Mouse (Mus musculus) embryonic facial prominence, embryonic 12.5 days (tissue): ENCODE data around the gene Prtg. TPM values are rescaled to one million over a fixed set of nuclear protein-coding genes. Genes with fewer than 3 reads are reported as not detected.

Source experiments
- ATAC-seq: fragments of 200-750 bp; cut with Nextera tagmentation; 2 replicates; pipeline ENCODE4 v1.8.0; 2017; ENCODE audit not compliant: insufficient number of reproducible peaks, insufficient read depth, low FRiP score, low TSS enrichment
- H3K27ac ChIP-seq: fragments of 300-500 bp; sonication (generic); 2 replicates; pipeline ENCODE4 v1.5.1; 2016; ENCODE audit warnings: mild to moderate bottlenecking
- H3K27me3 ChIP-seq: fragments of 300-500 bp; sonication (generic); 2 replicates; pipeline ENCODE4 v1.6.1; 2016; ENCODE audit warnings: mild to moderate bottlenecking, moderate library complexity
- H3K36me3 ChIP-seq: fragments of 300-500 bp; sonication (generic); 2 replicates; pipeline ENCODE4 v1.6.1; 2016; ENCODE audit warnings: mild to moderate bottlenecking
- H3K4me1 ChIP-seq: fragments of 300-500 bp; sonication (generic); 2 replicates; pipeline ENCODE4 v1.6.1; 2016
- H3K4me2 ChIP-seq: fragments of 300-500 bp; sonication (generic); replicated peaks from 2 replicates; pipeline ENCODE4 v1.6.1; 2016; ENCODE audit warnings: mild to moderate bottlenecking, moderate library complexity
- H3K4me3 ChIP-seq: fragments of 300-500 bp; sonication (generic); 2 replicates; pipeline ENCODE4 v1.5.1; 2016; ENCODE audit warnings: mild to moderate bottlenecking
- H3K9ac ChIP-seq: fragments of 300-500 bp; sonication (generic); 2 replicates; pipeline ENCODE4 v1.6.1; 2016; ENCODE audit warnings: mild to moderate bottlenecking, moderate library complexity
- H3K9me3 ChIP-seq: fragments of 300-500 bp; sonication (generic); 2 replicates; pipeline ENCODE4 v1.6.1; 2016; ENCODE audit warnings: mild to moderate bottlenecking, moderate library complexity
- WGBS: fragments of 180-500 bp; shearing (Covaris S2); methylation state at CpG from one replicate; pipeline ENCODE4 v1.1.7; 2016; 5-methylcytosine and 5-hydroxymethylcytosine counted together
- polyA plus RNA-seq: library from polyadenylated mRNA; unstranded; fragments of >200 nt; fragmentation: Nextera tagmentation; extraction: Ambion mirVana; gene quantifications from 2 replicates; pipeline ENCODE4 v1.2.1, GENCODE M21; 2016

The Prtg gene
- polyA plus RNA-seq, 1 experiment from 2014 or later, result 2.1 TPM

DNA sequence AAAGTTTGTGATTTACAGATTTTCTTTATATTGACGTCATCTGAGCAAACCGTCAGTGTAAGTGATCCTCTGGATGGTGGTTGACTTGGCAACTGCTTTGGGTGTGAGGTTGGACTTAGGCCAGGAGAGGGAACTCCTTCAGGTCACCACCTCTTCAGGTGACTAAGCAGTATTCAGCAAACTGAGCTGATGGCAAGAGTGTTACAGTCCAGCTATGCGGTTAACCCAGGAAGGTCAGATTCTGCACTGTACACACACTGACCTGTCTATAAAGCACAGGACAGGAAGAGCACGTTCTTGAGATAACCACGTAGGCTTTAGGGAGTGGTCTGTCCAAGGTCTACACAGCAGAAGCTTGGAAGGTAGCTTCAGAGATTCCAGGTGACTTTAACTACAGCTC lies 3.9 kb downstream of the Prtg start:
- 72% methylated on average over 5 of the region's 5 CpGs for WGBS
- H3K4me3 ChIP-seq, result no peak overlapping the region
- peaks cover 5% of the 10 kb centered on the region; the same call in 1 of the 2 replicates for H3K27me3 ChIP-seq
- no peak overlapping the region for H3K27ac ChIP-seq
- H3K4me2 ChIP-seq, result no peak overlapping the region
- ATAC-seq, result no peak
- peaks cover 53% of the 10 kb centered on the region for H3K4me1 ChIP-seq
- no peak overlapping the region for H3K9ac ChIP-seq
- no peaks in the 10 kb centered on the region for H3K36me3 ChIP-seq
- H3K9me3 ChIP-seq, result no peaks in the 10 kb centered on the region

DNA sequence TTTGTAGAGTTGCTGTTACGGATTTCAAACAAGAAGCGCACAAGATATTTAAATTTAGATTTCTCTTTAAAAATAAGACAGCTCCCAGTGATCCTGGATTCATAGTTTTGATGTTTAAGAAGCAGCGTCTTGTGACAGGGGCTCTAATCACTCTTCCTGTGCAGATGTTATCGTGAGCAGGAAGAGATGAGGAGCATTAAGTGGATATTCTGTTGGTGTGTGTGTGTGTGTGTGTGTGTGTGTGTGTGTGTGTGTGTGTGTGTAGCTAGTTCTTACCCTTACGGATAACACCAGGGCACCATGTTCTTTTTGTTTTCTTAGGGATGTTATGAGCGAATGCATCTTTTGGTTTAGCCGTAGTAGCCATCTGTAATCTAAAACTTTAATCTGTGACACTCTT lies 5.4 kb downstream of the Prtg start:
- no peak overlapping the region for H3K4me3 ChIP-seq
- H3K27me3 ChIP-seq, result peaks cover under 1% of the 10 kb centered on the region; the same call in 1 of the 2 replicates
- WGBS, result 40% methylated on average over 7 of the region's 7 CpGs
- no peak overlapping the region; the same call in 1 of the 2 replicates for H3K4me2 ChIP-seq
- no peaks in the 10 kb centered on the region for H3K36me3 ChIP-seq
- ATAC-seq, result no peak
- no peak overlapping the region for H3K9ac ChIP-seq
- H3K27ac ChIP-seq, result no peak overlapping the region
- no peaks in the 10 kb centered on the region for H3K9me3 ChIP-seq
- peaks cover 42% of the 10 kb centered on the region for H3K4me1 ChIP-seq

DNA sequence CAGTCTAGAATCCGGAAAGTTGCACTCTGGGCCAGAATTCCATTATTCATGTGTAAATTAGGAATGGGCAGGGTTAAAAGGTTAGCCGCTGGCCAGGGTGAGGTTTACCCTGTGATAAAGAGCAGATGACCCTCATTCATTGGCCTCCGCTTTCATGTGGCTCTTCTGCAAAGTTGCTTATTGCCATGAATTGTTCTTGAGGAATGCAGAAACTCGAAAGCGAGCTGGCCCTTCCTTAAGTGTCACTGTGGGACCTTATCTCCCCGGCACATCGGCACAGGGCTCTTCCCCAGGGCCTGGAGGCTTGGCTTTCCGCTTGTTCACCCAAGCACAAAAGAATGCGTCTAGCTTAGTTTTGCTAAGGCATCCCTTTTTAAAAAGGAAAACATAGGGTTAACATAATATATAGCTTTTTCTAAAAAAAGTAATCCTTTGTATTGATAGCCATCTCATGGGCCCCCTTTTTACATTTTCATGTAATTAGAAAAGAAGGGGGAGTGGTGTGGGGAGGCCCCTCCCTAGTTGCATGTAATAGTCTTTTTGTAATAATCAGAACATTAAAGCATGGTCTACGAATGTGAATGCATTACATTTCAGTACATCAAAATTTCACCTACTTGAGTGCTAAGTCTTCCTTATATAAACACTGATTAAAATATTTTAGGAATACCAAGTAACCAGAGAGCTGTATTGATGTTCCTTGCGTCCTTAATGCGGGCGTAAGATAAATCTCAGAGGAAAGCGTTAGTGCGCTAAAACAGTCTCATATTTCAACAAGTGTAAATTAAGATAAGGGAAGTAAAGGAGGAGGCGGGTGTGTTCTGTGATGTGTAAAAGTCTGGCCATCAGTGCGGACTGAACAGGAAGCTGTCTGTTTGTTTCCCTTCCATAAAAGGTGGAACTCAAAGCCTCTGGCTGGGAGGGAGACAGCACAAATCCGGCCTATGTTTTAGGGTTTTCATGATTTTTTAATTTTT lies 6.2 kb downstream of the Prtg start:
- Histone ChIP-seq H3K4me2 (peak overlapping the region; percentile 29), H3K27me3 (no peaks in the 10 kb centered on the region), H3K9ac (no peak overlapping the region; the same call in 1 of the 2 replicates), H3K27ac (no peak overlapping the region), H3K36me3 (no peaks in the 10 kb centered on the region), H3K4me3 (no peak overlapping the region), H3K9me3 (no peaks in the 10 kb centered on the region), H3K4me1 (peaks cover 39% of the 10 kb centered on the region)
- no peak for ATAC-seq
- 17% methylated on average over 18 of the region's 18 CpGs for WGBS

DNA sequence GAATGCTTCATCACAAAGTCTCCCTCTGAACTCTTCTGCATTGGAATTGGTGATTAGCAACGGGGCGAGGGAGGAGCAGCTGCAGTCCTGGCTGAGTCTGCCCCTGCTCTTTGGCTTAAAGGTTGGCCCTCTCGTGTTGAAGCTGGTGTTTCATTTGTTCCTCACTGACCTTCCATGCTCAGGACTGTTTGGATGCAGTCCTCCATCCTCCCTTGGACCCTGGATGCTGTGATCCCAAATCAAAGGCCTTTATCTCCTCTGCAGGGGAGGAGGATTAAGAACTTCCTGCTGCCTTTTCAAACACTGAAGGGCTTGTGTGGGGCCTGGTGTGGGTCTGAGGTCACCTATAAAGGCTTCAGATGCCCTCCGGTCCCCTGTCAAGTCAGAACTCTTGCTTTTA lies 18.8 kb downstream of the Prtg start:
- no peak overlapping the region for H3K9ac ChIP-seq

DNA sequence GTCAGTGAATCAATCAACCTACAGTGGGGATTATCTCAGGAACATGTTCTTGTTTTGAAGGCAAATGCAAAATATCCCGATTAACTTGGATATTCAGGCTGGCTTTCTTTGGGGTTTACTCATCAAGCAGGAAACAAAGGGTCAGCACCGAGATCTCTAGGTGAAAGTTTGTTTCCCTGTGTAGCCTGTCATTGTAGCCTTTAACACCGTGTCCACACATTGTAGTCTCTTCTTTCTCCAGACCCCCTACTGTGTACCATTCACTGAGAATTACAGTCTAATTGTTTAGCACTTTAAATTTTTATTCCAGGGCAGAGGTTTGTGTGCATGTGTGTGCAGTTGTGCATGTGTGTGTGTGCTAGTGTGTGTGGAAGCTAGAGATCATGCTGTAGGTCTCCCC lies 19.3 kb downstream of the Prtg start:
- Histone ChIP-seq H3K9me3 (no peaks in the 10 kb centered on the region), H3K4me1 (peaks cover 31% of the 10 kb centered on the region), H3K4me3 (no peak overlapping the region), H3K27me3 (no peaks in the 10 kb centered on the region), H3K9ac (no peak overlapping the region), H3K36me3 (no peaks in the 10 kb centered on the region), H3K27ac (no peak overlapping the region), H3K4me2 (no peak overlapping the region)
- WGBS, result 12% methylated on average over 3 of the region's 3 CpGs
- ATAC-seq, result no peak

More for the DNA sequence above, 18.8 kb downstream of the Prtg start:
- no peak for ATAC-seq
- Histone ChIP-seq H3K4me3 (no peak overlapping the region), H3K4me1 (peaks cover 31% of the 10 kb centered on the region), H3K36me3 (no peaks in the 10 kb centered on the region), H3K27ac (0 out of 2 replicates have a peak overlapping the region, but pooled peaks have one; percentile 23), H3K27me3 (no peaks in the 10 kb centered on the region), H3K4me2 (no peak overlapping the region), H3K9me3 (no peaks in the 10 kb centered on the region)
- 20% methylated on average over 4 of the region's 4 CpGs for WGBS

DNA sequence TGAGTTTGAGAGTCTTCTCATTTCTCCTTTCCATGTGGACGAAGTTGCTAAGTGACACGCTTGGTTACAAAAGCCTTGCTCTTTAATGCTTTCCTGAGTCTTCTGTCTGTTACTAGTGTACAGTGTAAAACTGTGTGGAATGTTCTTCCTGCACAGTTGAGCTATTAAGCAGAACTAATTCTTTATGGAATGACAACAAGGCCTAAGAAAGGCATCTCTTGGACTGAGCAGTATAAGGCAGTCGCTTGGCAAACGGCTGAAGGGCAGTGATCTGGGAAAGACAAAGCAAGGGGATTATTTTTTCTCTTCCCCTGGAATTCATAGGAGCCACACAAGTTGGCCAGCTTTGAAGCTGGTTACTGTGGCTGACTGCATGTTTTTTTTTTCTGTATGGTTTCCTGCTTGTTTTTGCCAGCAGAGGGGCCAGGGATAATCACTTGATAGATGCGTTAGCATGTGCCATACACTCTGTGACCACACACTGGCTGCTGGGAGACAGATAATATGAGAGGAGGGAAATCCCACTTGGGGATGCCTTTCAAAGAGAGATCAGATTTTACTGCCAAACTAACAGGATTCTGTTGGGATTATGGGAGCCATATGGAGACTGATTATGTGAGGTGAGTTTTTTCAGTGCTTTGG lies 22.1 kb downstream of the Prtg start:
- H3K4me1 ChIP-seq, result peaks cover 31% of the 10 kb centered on the region
- no peak overlapping the region for H3K4me3 ChIP-seq
- no peaks in the 10 kb centered on the region for H3K36me3 ChIP-seq
- no peak for ATAC-seq
- no peak overlapping the region for H3K9ac ChIP-seq
- no peaks in the 10 kb centered on the region for H3K27me3 ChIP-seq
- WGBS, result 40% methylated on average over 5 of the region's 5 CpGs
- no peaks in the 10 kb centered on the region for H3K9me3 ChIP-seq
- no peak overlapping the region for H3K4me2 ChIP-seq
- H3K27ac ChIP-seq, result peak overlapping the region; percentile 64

DNA sequence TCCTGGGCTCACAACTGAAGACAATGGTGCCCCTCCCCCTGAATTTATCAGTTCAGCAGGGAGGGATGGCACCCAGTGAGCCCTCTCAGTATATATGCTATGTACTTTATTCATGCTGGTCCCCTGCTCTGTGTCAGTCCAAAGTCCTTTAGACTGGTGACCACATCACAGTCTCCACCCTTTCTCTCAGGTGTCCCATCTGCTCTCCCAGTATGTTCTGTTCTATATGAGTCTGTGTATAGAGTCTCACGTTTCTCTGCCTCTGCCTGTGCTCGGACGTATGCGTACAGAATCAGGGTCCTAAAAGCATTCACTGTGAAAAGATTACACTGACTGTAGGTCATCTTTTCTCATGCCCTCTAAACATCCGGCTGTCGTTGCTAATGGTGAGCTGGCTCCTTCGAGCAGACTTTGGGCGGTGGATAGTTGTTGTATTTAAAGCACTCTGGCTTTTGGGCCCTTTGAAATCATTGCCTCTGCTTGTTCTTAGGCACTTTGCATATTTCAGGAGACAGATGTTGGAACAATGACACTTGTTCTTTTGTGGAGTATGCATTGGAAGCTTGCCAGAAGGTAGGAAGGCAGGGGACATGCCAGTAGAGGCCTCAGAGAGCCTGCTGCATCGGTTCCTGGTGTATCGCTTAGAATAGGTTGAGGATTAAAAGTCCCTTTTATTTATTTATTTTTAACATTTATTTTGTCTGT lies 27.5 kb downstream of the Prtg start:
- H3K4me2 ChIP-seq, result no peak overlapping the region
- no peaks in the 10 kb centered on the region for H3K36me3 ChIP-seq
- no peak overlapping the region for H3K9ac ChIP-seq
- no peaks in the 10 kb centered on the region for H3K9me3 ChIP-seq
- H3K4me3 ChIP-seq, result no peak overlapping the region
- ATAC-seq, result no peak
- WGBS, result 37% methylated on average over 10 of the region's 10 CpGs
- peak overlapping the region; percentile 30; the same call in 1 of the 2 replicates for H3K27ac ChIP-seq
- H3K27me3 ChIP-seq, result no peaks in the 10 kb centered on the region
- peaks cover 42% of the 10 kb centered on the region for H3K4me1 ChIP-seq

DNA sequence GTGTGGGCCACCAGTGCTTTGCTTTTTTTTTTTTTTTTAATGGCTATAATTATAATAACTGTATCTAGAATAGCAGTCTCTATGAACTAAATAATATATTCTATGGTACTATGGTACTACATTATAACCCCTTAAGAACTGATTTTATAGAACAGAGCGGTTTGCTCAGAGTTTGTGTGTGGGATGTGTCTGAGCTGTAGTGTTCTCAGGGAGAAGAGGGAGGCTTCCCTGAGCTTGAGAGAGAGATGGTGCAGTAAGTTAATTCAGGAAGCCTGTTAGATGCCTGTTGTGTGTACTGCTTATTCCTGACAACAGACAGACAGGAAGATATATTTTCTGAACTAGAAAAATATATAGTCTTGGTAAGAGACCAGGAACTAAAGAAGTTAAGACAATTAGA lies 28.3 kb downstream of the Prtg start:
- Histone ChIP-seq H3K27ac (no peak overlapping the region), H3K4me2 (no peak overlapping the region), H3K9ac (no peak overlapping the region), H3K36me3 (no peaks in the 10 kb centered on the region), H3K4me3 (no peak overlapping the region), H3K9me3 (no peaks in the 10 kb centered on the region), H3K27me3 (no peaks in the 10 kb centered on the region), H3K4me1 (peaks cover 35% of the 10 kb centered on the region)
- 95% methylated on average over 1 of the region's 1 CpGs for WGBS
- ATAC-seq, result no peak

DNA sequence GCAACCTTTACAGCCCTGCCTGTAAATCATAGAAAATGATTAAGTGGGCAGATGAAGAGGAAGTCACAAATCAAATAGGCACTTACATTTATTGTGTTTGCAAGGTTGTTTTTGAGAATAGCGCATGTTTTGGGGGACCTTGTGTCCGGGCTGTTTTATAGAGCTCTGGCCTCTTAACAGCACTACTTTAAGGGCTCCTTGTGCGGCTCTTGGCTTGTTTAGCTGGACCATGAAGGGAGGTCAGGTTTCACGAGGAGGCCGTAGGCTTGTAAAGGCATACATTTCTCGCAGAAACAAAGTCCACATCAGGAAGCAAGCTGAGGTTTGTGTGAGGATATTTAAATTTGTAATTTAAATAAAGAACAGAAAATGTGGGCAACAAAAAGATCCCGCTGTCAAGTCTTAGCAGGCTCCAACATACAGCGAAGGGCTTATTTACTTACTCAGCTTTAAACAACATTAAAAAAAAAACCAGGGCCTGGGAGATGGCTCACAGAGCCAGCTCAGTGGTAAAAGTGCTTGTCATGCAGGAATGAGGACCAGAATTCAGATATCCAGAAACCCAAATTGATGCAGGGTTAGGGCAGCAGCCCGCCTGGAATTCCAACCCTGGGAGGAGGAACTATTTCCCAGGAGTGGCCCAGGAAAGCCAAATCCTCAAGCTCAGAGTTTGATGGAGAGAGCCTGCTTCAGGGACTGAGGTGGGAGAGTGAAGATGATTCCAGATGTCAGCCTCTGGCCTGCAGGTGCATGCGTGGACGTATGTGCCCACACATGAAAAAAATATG lies 30.2 kb downstream of the Prtg start:
- Histone ChIP-seq H3K4me1 (peaks cover 35% of the 10 kb centered on the region), H3K4me2 (peak overlapping the region; percentile 13; the same call in 1 of the 2 replicates), H3K9ac (no peak overlapping the region), H3K4me3 (no peak overlapping the region), H3K27me3 (no peaks in the 10 kb centered on the region), H3K9me3 (no peaks in the 10 kb centered on the region), H3K36me3 (no peaks in the 10 kb centered on the region), H3K27ac (peak overlapping the region; percentile 63)
- ATAC-seq, result no peak
- 35% methylated on average over 11 of the region's 11 CpGs for WGBS

DNA sequence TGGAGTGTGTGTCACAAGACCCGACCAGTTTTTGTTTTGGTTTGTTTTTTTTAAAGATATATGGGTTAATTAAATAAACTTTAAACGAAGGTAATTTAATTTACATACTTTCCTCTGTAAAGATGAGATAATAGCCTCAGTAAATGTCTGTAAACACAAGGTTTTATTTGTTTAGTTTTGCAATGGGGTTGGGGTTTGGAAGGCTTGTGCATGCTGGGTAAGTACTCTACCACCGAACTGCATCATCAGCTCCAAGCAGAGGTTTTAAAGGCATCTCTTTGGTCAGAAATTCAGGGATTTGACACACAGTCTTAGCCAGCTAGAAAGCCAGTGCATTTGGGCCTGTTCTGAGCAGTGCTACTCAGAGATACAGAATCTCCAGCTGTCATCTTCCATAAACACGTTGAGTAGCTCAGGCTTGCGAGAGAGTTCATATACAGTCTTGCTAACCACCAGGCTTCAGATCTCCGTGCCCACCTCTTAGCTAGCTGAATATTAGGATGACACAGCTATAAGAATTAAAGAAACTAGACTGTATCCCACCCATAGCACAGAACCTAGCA lies 31.0 kb downstream of the Prtg start:
- no peak for ATAC-seq
- H3K9ac ChIP-seq, result no peak overlapping the region
- H3K27ac ChIP-seq, result peak overlapping the region; percentile 63
- no peaks in the 10 kb centered on the region for H3K9me3 ChIP-seq
- H3K36me3 ChIP-seq, result no peaks in the 10 kb centered on the region
- H3K4me2 ChIP-seq, result no peak overlapping the region
- H3K4me3 ChIP-seq, result no peak overlapping the region
- peaks cover 35% of the 10 kb centered on the region for H3K4me1 ChIP-seq
- H3K27me3 ChIP-seq, result no peaks in the 10 kb centered on the region
- WGBS, result 65% methylated on average over 6 of the region's 6 CpGs

DNA sequence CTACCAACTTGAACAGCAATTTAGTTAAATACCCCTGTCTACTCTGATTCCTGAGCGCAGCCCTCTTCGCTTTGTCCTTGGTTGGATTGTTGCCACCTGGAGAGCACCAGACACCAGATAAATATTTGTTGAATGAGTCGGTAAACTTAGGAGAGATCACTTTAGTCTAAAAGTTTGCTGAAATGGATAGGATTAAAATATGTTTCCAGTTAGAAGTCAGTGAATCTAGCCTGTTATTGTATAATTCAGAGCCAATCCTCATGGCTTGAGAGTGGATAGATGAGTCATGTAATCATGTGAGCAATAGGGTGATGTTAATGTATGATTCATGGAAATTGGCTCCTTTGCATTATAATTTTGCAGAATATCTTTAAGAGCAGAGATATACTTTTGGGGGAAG lies 31.6 kb downstream of the Prtg start:
- H3K27ac ChIP-seq, result peak overlapping the region; percentile 63
- H3K4me1 ChIP-seq, result peaks cover 35% of the 10 kb centered on the region
- H3K9ac ChIP-seq, result no peak overlapping the region
- H3K4me3 ChIP-seq, result no peak overlapping the region
- WGBS, result 55% methylated on average over 3 of the region's 3 CpGs
- no peak for ATAC-seq
- no peak overlapping the region for H3K4me2 ChIP-seq
- no peaks in the 10 kb centered on the region for H3K27me3 ChIP-seq
- H3K36me3 ChIP-seq, result no peaks in the 10 kb centered on the region
- H3K9me3 ChIP-seq, result no peaks in the 10 kb centered on the region
